Mouse (Mus musculus) liver, postnatal 0 days (tissue): Measurements from ENCODE around the gene Cops9.

Experiments used
- CTCF ChIP-seq: sonication (generic); IDR thresholded peaks from 2 replicates; pipeline ENCODE4 v1.5.1; 2016; ENCODE audit warnings: antibody characterized with exemption, low read depth
- EP300 ChIP-seq: IDR thresholded peaks from 2 replicates; pipeline ENCODE4 v1.6.1; 2016; ENCODE audit warnings: antibody characterized with exemption, low read depth, mild to moderate bottlenecking

DNA sequence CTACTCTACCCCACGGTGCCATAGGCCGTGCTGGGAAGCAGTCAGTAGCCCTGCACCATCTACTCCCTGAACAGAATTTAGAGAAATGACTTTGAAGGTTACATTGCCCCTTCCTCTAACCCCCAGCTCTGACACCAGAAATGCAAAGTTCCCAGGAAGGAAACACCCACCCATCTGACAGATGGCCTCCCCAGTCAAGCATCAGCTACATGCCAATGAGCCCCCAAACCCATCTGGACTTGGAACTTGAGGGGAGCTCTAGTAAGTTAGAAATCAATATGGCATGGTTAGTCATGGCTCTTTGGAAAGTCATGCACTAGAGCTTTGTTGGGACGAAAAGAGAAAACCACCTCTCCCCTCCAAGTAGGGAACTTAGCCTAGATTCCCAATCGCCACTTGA lies 3.0 kb downstream of the Cops9 start:
- TF ChIP-seq CTCF (no peak), EP300 (no peak)
